Mouse (Mus musculus) G1E-ER4 (cell line): ENCODE measurements around the gene Wscd2. TPM values are rescaled to one million over a fixed set of nuclear protein-coding genes. Genes with fewer than 3 reads are reported as not detected.

Source experiments
- GATA1 ChIP-seq: IDR thresholded peaks from one replicate; pipeline ENCODE4 v1.8.0; 2012; ENCODE audit warnings: low read length, inconsistent platforms
- polyA plus RNA-seq: library from polyadenylated mRNA; stranded (reverse); fragments of >175 nt; gene quantifications from 2 replicates; pipeline ENCODE4 v1.2.3, GENCODE M21; 2012

The Wscd2 gene
- polyA plus RNA-seq, 1 experiment = not detected

GRCm38 (mm10) chr5:113608511-113608910 is 118.4 kb downstream of the Wscd2 start:
- TF ChIP-seq GATA1 = no peak

GRCm38 (mm10) chr5:113609891-113610290 is 119.8 kb downstream of the Wscd2 start:
- no peak for TF ChIP-seq GATA1

- no peak for TF ChIP-seq GATA1
Measured at GRCm38 (mm10) chr5:113610490-113610889, 120.4 kb downstream of the Wscd2 start.

- TF ChIP-seq GATA1 = no peak
Measured at GRCm38 (mm10) chr5:113611131-113611530, 121.0 kb downstream of the Wscd2 start.

GRCm38 (mm10) chr5:113611771-113612233 is 121.7 kb downstream of the Wscd2 start:
- TF ChIP-seq GATA1 = no peak

- TF ChIP-seq GATA1 = no peak
Measured at GRCm38 (mm10) chr5:113618716-113619115, 128.6 kb downstream of the Wscd2 start.

- no peak for TF ChIP-seq GATA1
Measured at GRCm38 (mm10) chr5:113619151-113619550, 129.0 kb downstream of the Wscd2 start.

- no peak for TF ChIP-seq GATA1
Measured at GRCm38 (mm10) chr5:113620130-113620716, 130.1 kb downstream of the Wscd2 start.

GRCm38 (mm10) chr5:113620999-113621398 is 130.9 kb downstream of the Wscd2 start:
- TF ChIP-seq GATA1 = no peak

GRCm38 (mm10) chr5:113623052-113623451 is 132.9 kb downstream of the Wscd2 start:
- no peak for TF ChIP-seq GATA1

- no peak for TF ChIP-seq GATA1
Measured at GRCm38 (mm10) chr5:113625068-113625467, 134.9 kb downstream of the Wscd2 start.

GRCm38 (mm10) chr5:113626352-113626751 is 136.2 kb downstream of the Wscd2 start:
- TF ChIP-seq GATA1 = no peak

GRCm38 (mm10) chr5:113626991-113627390 is 136.9 kb downstream of the Wscd2 start:
- TF ChIP-seq GATA1 = no peak

GRCm38 (mm10) chr5:113627820-113628437 is 137.8 kb downstream of the Wscd2 start:
- TF ChIP-seq GATA1 = no peak

GRCm38 (mm10) chr5:113629248-113629647 is 139.1 kb downstream of the Wscd2 start:
- no peak for TF ChIP-seq GATA1

GRCm38 (mm10) chr5:113630116-113630515 is 140.0 kb downstream of the Wscd2 start:
- no peak for TF ChIP-seq GATA1

- no peak for TF ChIP-seq GATA1
Measured at GRCm38 (mm10) chr5:113633037-113633714, 143.0 kb downstream of the Wscd2 start.
